Mouse (Mus musculus): ENCODE results near the gene Man1a. TPM values are rescaled to one million over a fixed set of nuclear protein-coding genes. Genes with fewer than 3 reads are reported as not detected.

The Man1a gene
- polyA plus RNA-seq, 1 experiment from 2014 or later, result 10.6 TPM

DNA sequence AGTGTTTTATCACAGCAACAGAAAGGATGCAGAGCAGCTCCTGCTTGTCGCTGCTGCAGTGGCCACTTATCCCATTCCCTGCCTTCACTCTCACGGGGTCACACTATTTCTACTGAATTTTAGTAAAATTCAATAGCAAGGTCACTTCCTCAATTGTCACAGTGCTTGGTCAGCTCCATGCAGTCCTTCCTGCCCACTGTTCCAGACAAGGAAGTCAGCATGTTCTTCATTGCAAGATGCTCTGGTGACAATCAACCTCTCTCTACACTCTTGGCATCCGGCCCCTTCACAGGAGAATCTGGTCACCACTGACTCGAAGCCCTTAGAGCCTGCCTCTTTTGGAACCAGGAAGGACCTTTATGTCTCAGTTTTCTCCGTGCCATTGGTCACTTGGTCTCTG lies 148.5 kb downstream of the Man1a start:
- Histone ChIP-seq H3K9me3 (ENCODE audit: control insufficient read depth, low read length) (no peaks in the 10 kb centered on the region), H3K4me2 (ENCODE audit: low read depth, low read length) (no peak overlapping the region), H3K4me3 (ENCODE audit: low read depth, low read length) (no peak overlapping the region), H3K27ac (ENCODE audit: low read depth, low read length) (no peak overlapping the region), H3K9ac (replicated peaks; ENCODE audit: low read depth, low read length) (no peak overlapping the region), H3K36me3 (ENCODE audit: control insufficient read depth, insufficient read depth, low read length) (no peaks in the 10 kb centered on the region), H3K4me1 (ENCODE audit: control insufficient read depth, insufficient read depth, low read length) (no peaks in the 10 kb centered on the region), H3K27me3 (ENCODE audit: control insufficient read depth, insufficient read depth, low read length) (no peaks in the 10 kb centered on the region)
- no peak for ATAC-seq (ENCODE audit: low read depth)
- whole genome bisulfite sequencing, result 84% methylated on average over 5 of the region's 5 CpGs

DNA sequence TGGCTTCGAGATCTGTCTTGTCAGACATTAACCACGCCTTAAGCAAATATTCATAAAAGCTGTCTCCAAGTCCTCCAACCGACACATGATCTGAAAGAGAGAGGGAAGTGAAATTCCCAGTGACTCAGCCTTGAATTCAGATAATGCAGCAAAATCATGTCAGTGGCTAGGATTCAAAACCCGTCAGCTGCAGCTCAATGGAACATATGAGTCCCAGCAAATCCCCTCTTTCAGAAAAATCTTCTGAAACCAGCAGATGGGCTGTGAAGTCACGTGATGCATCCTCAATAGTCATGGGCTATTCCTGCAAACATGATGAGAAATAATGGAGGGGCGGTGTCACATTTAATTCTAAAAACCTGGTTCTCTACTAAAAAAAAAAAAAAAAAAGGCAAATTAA lies 151.0 kb downstream of the Man1a start:
- Histone ChIP-seq H3K9me3 (ENCODE audit: control insufficient read depth, low read length) (no peaks in the 10 kb centered on the region), H3K27me3 (ENCODE audit: control insufficient read depth, insufficient read depth, low read length) (no peaks in the 10 kb centered on the region), H3K4me2 (ENCODE audit: low read depth, low read length) (no peak overlapping the region), H3K36me3 (ENCODE audit: control insufficient read depth, insufficient read depth, low read length) (no peaks in the 10 kb centered on the region), H3K9ac (replicated peaks; ENCODE audit: low read depth, low read length) (no peak overlapping the region), H3K4me3 (ENCODE audit: low read depth, low read length) (no peak overlapping the region), H3K27ac (ENCODE audit: low read depth, low read length) (no peak overlapping the region), H3K4me1 (ENCODE audit: control insufficient read depth, insufficient read depth, low read length) (no peaks in the 10 kb centered on the region)
- ATAC-seq (ENCODE audit: low read depth), result no peak
- 90% methylated on average over 6 of the region's 6 CpGs for WGBS

DNA sequence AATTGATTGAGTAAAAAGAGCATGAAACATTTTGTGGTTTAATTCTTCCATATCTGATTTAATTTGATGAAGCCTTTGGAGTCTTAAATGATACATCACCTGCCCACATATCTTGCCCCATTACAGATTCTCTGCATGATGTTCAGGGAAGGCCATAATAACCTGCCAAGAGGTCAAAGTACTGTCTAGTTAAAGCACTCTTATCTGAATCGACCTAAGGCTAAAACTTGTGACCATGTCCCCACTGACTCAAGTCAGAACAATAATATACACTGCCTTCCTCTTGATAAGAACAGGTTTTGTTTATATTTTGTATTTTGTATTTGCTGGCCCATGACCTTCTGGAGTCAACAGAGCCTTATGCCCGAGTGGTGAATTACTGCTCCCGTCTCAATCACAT lies 154.2 kb downstream of the Man1a start:
- no peak overlapping the region for H3K4me3 ChIP-seq (ENCODE audit: low read depth, low read length)
- ATAC-seq (ENCODE audit: low read depth), result no peak
- H3K27me3 ChIP-seq (ENCODE audit: control insufficient read depth, insufficient read depth, low read length), result no peaks in the 10 kb centered on the region
- no peak overlapping the region for H3K9ac ChIP-seq (replicated peaks; ENCODE audit: low read depth, low read length)
- H3K4me1 ChIP-seq (ENCODE audit: control insufficient read depth, insufficient read depth, low read length), result no peaks in the 10 kb centered on the region
- H3K36me3 ChIP-seq (ENCODE audit: control insufficient read depth, insufficient read depth, low read length), result no peaks in the 10 kb centered on the region
- H3K27ac ChIP-seq (ENCODE audit: low read depth, low read length), result no peak overlapping the region
- H3K4me2 ChIP-seq (ENCODE audit: low read depth, low read length), result no peak overlapping the region
- no peaks in the 10 kb centered on the region for H3K9me3 ChIP-seq (ENCODE audit: control insufficient read depth, low read length)
- 91% methylated on average over 3 of the region's 3 CpGs for WGBS

DNA sequence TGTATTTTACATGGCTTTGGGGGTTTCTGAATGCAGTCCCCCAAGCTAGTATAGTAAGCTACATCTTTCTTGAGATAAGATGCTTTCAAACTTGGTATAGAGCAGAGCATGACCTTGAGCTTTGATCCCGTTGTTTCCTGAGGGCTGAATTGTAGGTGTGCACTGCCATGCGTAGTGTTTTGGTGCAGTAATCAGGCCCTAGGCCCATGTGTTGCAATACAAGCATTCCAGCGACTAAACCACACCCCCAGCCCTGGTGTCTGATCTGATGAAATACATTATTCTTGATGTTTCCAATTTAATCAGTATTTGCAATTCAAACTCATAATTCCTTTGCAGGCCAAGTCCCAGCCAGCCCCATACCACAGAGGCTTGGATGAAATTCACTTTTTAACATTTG lies 158.9 kb downstream of the Man1a start:
- Histone ChIP-seq H3K27ac (ENCODE audit: low read depth, low read length) (no peak overlapping the region), H3K9ac (replicated peaks; ENCODE audit: low read depth, low read length) (no peak overlapping the region), H3K4me1 (ENCODE audit: control insufficient read depth, insufficient read depth, low read length) (no peaks in the 10 kb centered on the region), H3K4me2 (ENCODE audit: low read depth, low read length) (no peak overlapping the region), H3K27me3 (ENCODE audit: control insufficient read depth, insufficient read depth, low read length) (no peaks in the 10 kb centered on the region), H3K36me3 (ENCODE audit: control insufficient read depth, insufficient read depth, low read length) (no peaks in the 10 kb centered on the region), H3K9me3 (ENCODE audit: control insufficient read depth, low read length) (no peaks in the 10 kb centered on the region), H3K4me3 (ENCODE audit: low read depth, low read length) (no peak overlapping the region)
- no peak for ATAC-seq (ENCODE audit: low read depth)
- WGBS, result 90% methylated on average over 3 of the region's 3 CpGs

DNA sequence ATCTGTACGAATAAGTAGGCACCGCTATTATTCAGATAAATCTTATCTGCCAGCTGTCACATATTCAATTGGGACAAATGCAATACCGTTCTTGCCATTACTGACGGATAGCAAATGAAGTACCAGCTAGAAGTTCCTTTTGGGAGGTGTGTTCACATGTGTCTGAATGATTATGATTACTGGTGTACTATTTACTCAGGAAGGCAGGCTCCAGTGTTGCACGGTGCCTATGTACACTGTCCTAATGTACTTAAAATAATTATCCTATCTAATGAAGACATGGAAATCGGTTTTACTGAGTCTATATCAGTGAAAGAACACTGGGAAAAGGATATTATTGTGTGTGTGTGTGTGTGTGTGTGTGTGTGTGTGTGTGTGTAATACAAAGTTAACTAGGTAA lies 160.7 kb downstream of the Man1a start:
- no peaks in the 10 kb centered on the region for H3K4me1 ChIP-seq (ENCODE audit: control insufficient read depth, insufficient read depth, low read length)
- no peak overlapping the region for H3K27ac ChIP-seq (ENCODE audit: low read depth, low read length)
- no peak overlapping the region for H3K4me2 ChIP-seq (ENCODE audit: low read depth, low read length)
- no peaks in the 10 kb centered on the region for H3K9me3 ChIP-seq (ENCODE audit: control insufficient read depth, low read length)
- H3K4me3 ChIP-seq (ENCODE audit: low read depth, low read length), result no peak overlapping the region
- ATAC-seq (ENCODE audit: low read depth), result peak; percentile 38; the same call in 1 of the 2 replicates
- H3K36me3 ChIP-seq (ENCODE audit: control insufficient read depth, insufficient read depth, low read length), result no peaks in the 10 kb centered on the region
- H3K27me3 ChIP-seq (ENCODE audit: control insufficient read depth, insufficient read depth, low read length), result no peaks in the 10 kb centered on the region
- no peak overlapping the region for H3K9ac ChIP-seq (replicated peaks; ENCODE audit: low read depth, low read length)
- 65% methylated on average over 6 of the region's 6 CpGs for WGBS

DNA sequence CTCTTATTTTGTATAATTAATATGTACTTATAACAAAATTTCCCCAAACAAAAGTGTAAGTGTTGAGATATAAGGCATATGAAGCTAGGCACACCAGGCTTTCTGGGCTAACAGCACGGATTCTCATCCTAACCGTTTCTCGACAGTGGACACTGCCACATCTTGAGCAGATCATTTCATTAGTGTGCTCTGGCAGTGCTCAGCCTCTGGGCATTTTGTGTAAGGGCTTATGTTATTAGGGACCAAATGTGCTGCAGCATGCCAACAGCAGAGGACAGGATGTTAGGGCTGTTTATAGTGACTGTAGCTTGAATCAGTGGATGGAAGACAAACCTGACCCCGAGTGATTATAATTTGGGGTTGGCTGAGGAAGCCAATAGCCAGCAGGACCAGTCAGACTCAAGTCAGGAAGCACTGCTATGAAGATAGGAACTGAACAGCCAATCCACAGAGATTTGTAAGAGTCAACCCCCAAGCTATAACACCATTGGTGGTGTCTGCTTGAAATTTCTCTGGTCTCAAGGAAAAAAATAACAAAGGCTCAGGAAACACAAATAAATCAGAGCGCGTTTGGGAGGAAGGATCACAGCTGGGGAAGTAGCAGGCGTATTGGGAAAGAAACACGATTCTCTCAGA lies 161.3 kb downstream of the Man1a start:
- Histone ChIP-seq H3K4me3 (ENCODE audit: low read depth, low read length) (no peak overlapping the region), H3K27me3 (ENCODE audit: control insufficient read depth, insufficient read depth, low read length) (no peaks in the 10 kb centered on the region), H3K9ac (replicated peaks; ENCODE audit: low read depth, low read length) (no peak overlapping the region), H3K4me1 (ENCODE audit: control insufficient read depth, insufficient read depth, low read length) (no peaks in the 10 kb centered on the region), H3K9me3 (ENCODE audit: control insufficient read depth, low read length) (no peaks in the 10 kb centered on the region), H3K36me3 (ENCODE audit: control insufficient read depth, insufficient read depth, low read length) (no peaks in the 10 kb centered on the region), H3K27ac (ENCODE audit: low read depth, low read length) (no peak overlapping the region), H3K4me2 (ENCODE audit: low read depth, low read length) (no peak overlapping the region)
- 79% methylated on average over 8 of the region's 8 CpGs for WGBS
- ATAC-seq (ENCODE audit: low read depth), result no peak

DNA sequence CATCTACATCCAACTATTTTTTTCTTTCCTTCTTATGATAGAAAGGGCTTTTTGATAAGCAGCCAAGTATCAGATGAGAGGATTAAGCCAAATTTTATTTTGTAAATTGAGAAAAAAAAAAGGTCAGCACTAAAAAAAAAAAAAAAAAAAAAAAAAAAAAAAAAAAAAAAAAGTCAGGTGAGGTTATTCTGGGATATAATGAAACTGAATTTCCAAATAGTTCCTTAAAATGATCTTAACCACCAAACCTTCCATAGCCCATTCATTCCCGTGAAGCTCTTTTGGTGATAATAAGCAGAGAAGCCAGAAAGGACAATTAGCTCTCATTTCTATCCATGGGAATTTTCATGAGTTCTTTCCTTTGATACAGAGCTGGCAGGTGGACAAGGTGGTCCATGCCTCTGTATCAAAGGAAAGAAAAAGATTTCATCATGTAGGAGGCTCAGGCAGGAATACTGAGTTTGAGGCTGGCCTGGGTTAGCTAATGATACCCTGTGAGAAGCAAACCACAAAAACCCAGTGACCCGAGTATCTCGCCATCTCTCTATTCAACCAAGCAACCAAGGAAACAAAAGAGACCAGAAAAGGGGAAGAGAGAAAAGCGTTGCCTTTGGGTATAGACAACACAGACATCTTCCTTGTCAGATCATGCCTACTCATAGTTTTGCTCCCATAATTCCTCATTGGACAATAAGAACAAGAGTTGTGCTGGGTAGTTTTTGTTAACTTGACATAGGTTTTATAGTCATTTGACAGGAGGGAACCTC lies 162.7 kb downstream of the Man1a start:
- H3K9ac ChIP-seq (replicated peaks; ENCODE audit: low read depth, low read length), result no peak overlapping the region
- no peak overlapping the region for H3K27ac ChIP-seq (ENCODE audit: low read depth, low read length)
- no peaks in the 10 kb centered on the region for H3K4me1 ChIP-seq (ENCODE audit: control insufficient read depth, insufficient read depth, low read length)
- no peak overlapping the region for H3K4me2 ChIP-seq (ENCODE audit: low read depth, low read length)
- H3K36me3 ChIP-seq (ENCODE audit: control insufficient read depth, insufficient read depth, low read length), result no peaks in the 10 kb centered on the region
- no peak for ATAC-seq (ENCODE audit: low read depth)
- WGBS, result 94% methylated on average over 4 of the region's 4 CpGs
- H3K27me3 ChIP-seq (ENCODE audit: control insufficient read depth, insufficient read depth, low read length), result no peaks in the 10 kb centered on the region
- H3K9me3 ChIP-seq (ENCODE audit: control insufficient read depth, low read length), result no peaks in the 10 kb centered on the region
- no peak overlapping the region for H3K4me3 ChIP-seq (ENCODE audit: low read depth, low read length)

DNA sequence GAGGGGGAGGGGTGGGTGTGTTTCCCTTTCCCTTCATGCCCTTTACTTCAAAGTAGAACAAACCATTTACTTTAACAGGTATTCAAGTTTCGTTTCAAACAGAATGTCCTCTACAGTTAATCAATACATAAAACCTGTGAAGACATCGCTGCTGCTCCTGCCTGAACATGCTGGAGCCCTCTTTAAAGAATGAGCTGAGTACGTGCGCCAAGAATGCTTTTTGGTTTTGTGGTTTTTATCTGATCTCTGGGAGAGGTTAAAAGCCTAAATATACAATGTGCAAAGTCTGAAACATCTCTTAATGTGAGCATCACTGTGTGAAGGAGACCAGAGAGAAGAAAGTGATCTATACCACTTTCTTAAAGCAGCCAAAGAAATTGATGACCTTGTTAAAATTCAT lies 186.9 kb downstream of the Man1a start:
- 84% methylated on average over 4 of the region's 4 CpGs for WGBS
- Histone ChIP-seq H3K27me3 (ENCODE audit: control insufficient read depth, insufficient read depth, low read length) (no peaks in the 10 kb centered on the region), H3K4me1 (ENCODE audit: control insufficient read depth, insufficient read depth, low read length) (no peaks in the 10 kb centered on the region), H3K36me3 (ENCODE audit: control insufficient read depth, insufficient read depth, low read length) (no peaks in the 10 kb centered on the region), H3K4me2 (ENCODE audit: low read depth, low read length) (no peak overlapping the region), H3K27ac (ENCODE audit: low read depth, low read length) (no peak overlapping the region), H3K4me3 (ENCODE audit: low read depth, low read length) (no peak overlapping the region), H3K9me3 (ENCODE audit: control insufficient read depth, low read length) (no peaks in the 10 kb centered on the region), H3K9ac (replicated peaks; ENCODE audit: low read depth, low read length) (no peak overlapping the region)
- ATAC-seq (ENCODE audit: low read depth), result no peak

DNA sequence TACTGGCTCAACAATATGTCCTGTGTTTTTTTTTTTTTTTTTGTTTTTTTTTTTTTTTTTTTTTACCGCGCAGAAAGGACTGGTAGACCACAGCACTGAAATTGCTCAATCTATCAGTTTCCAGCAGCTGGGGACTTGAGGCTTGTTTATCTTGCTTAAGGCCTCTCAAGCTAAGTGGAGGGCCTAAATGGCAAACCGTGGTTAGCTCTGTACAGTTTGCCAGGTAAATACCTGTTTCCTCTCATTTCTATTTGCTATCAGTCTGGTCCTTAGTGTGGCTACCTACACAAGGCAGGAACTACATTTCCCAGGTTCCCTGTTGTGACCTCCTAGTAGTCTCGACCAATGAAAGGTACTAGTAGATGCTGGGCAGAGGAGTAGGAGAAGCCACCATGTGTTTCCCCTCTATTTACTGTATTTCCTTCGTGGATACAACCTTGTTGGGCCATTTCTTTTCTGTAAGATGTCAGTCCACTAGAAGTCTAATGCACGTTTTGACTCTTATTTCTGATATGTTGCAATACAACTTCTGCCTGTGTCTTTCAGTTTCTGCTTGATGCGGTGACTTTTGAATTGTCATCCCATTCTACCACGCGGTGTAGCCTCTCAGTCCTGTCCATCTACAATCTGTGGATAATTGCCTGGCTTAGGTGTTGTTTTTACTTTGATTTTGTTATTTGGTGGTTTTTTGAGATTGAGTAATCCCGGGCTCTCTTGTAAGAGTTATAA lies 187.9 kb downstream of the Man1a start:
- no peak overlapping the region for H3K27ac ChIP-seq (ENCODE audit: low read depth, low read length)
- no peak overlapping the region for H3K4me2 ChIP-seq (ENCODE audit: low read depth, low read length)
- no peaks in the 10 kb centered on the region for H3K4me1 ChIP-seq (ENCODE audit: control insufficient read depth, insufficient read depth, low read length)
- no peak overlapping the region for H3K4me3 ChIP-seq (ENCODE audit: low read depth, low read length)
- ATAC-seq (ENCODE audit: low read depth), result no peak
- no peak overlapping the region for H3K9ac ChIP-seq (replicated peaks; ENCODE audit: low read depth, low read length)
- H3K9me3 ChIP-seq (ENCODE audit: control insufficient read depth, low read length), result no peaks in the 10 kb centered on the region
- no peaks in the 10 kb centered on the region for H3K36me3 ChIP-seq (ENCODE audit: control insufficient read depth, insufficient read depth, low read length)
- 86% methylated on average over 10 of the region's 10 CpGs for WGBS
- H3K27me3 ChIP-seq (ENCODE audit: control insufficient read depth, insufficient read depth, low read length), result no peaks in the 10 kb centered on the region
